In genomic region chr2:164031147-164031546, GRCm38 (mm10) we compare ENCODE assay signal across 19 mouse cellular contexts. TPM values are rescaled to one million over a fixed set of nuclear protein-coding genes. Genes with fewer than 3 reads are reported as not detected.
"Had no signal": no experiment of that assay in that cellular context is flagged by ENCODE, and none has a peak within 500 bp of the region (broad histone marks: within the 10 kb centered on the region; RNA-seq: fewer than 3 reads in every experiment).

No protein-coding gene starts in this region.

- H3K9ac ChIP-seq: liver, embryonic 14.5 days; lung, embryonic 15.5 days; midbrain, embryonic 13.5 days; midbrain, embryonic 15.5 days; neural tube, embryonic 13.5 days; neural tube, embryonic 15.5 days had no signal

- DNase-seq: lung, adult 2 months; lung, postnatal 14 days; lung, postnatal 36 days; right cerebral cortex, postnatal 14 days; spleen, adult 18-20 months; thymus, adult 18-20 months; thymus, postnatal 14 days; thymus, postnatal 36 days had no signal

- H3K4me3 ChIP-seq: lung, embryonic 15.5 days; megakaryocyte, embryonic 14.5 days; midbrain, embryonic 13.5 days; midbrain, embryonic 15.5 days; myocyte; neural tube, embryonic 13.5 days; neural tube, embryonic 15.5 days had no signal

- ATAC-seq: lung, postnatal 0 days; midbrain, embryonic 13.5 days; midbrain, embryonic 15.5 days had no signal

- H3K4me1 ChIP-seq: lung, embryonic 15.5 days; megakaryocyte, embryonic 14.5 days; midbrain, embryonic 13.5 days; midbrain, embryonic 15.5 days; neural tube, embryonic 13.5 days; neural tube, embryonic 15.5 days had no signal

- H3K27me3 ChIP-seq: lung, embryonic 15.5 days; midbrain, embryonic 13.5 days; midbrain, embryonic 15.5 days; neural tube, embryonic 13.5 days; neural tube, embryonic 15.5 days had no signal

- H3K4me2 ChIP-seq: lung, embryonic 15.5 days; midbrain, embryonic 11.5 days; midbrain, embryonic 13.5 days; midbrain, embryonic 15.5 days; neural tube, embryonic 13.5 days; neural tube, embryonic 15.5 days had no signal

- H3K9me3 ChIP-seq: lung, embryonic 15.5 days; midbrain, embryonic 13.5 days; midbrain, embryonic 15.5 days; neural tube, embryonic 13.5 days; neural tube, embryonic 15.5 days had no signal

- H3K36me3 ChIP-seq: lung, embryonic 15.5 days; midbrain, embryonic 13.5 days; midbrain, embryonic 15.5 days; neural tube, embryonic 13.5 days; neural tube, embryonic 15.5 days had no signal

- H3K27ac ChIP-seq: liver, embryonic 14.5 days; lung, embryonic 15.5 days; macrophage; midbrain, embryonic 13.5 days; midbrain, embryonic 15.5 days; neural tube, embryonic 13.5 days; neural tube, embryonic 15.5 days had no signal

RNA-seq across cellular contexts. Expression of gene Pabpc1l, which starts 5.9 kb away (rescaled TPM):
- polyA plus RNA-seq: macrophage had no signal
